Mouse (Mus musculus) frontal cortex, adult (tissue): ENCODE results near the gene Cysrt1.

Source experiments
- ATAC-seq: cut with Nextera tagmentation; 2 replicates; pipeline ENCODE4 v1.9.2; 2017; ENCODE audit warnings: mild to moderate bottlenecking, moderate library complexity, mixed read lengths; ENCODE audit not compliant: low TSS enrichment

Gene Cysrt1

GRCm38 (mm10) chr2:25242101-25242506 lies at the start of gene Cysrt1, which contains the start of gene Rnf208:
Gene Cysrt1 (minus strand): TSS chr2:25242452.
Gene Rnf208 (plus strand): TSS chr2:25242255.
- peak; percentile 21 for ATAC-seq

GRCm38 (mm10) chr2:25291184-25292053 lies 49.2 kb upstream of the Cysrt1 start:
- ATAC-seq: no peak

GRCm38 (mm10) chr2:25290816-25291130 lies 48.5 kb upstream of the Cysrt1 start:
- ATAC-seq: no peak

DNA sequence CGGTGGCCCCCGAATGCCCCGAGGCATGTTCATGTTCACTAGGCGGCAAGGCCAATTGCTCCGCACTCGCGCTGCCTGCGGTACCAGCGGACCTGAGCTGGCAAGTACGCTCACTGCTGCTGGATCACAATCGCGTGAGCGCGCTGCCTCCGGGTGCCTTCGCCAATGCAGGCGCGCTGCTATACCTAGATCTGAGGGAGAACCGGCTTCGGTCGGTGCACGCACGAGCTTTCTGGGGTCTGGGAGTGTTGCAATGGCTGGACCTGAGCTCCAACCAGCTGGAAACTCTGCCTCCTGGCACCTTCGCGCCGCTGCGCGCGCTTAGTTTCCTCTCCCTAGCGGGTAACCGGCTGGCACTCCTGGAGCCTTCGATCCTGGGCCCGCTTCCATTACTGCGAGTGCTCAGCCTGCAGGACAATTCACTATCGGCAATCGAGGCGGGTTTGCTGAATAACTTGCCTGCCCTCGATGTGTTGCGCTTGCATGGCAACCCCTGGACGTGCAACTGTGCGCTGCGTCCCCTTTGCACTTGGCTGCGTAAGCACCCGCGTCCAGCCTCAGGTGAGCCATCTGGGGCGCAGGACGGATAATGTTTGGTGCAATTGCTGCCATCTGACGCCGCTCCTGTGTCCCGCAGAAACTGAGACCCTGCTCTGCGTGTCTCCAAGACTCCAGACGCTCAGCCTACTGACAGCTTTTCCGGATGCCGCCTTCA lies 48.0 kb upstream of the Cysrt1 start:
- peak; percentile 15; the same call in 1 of the 2 replicates for ATAC-seq

DNA sequence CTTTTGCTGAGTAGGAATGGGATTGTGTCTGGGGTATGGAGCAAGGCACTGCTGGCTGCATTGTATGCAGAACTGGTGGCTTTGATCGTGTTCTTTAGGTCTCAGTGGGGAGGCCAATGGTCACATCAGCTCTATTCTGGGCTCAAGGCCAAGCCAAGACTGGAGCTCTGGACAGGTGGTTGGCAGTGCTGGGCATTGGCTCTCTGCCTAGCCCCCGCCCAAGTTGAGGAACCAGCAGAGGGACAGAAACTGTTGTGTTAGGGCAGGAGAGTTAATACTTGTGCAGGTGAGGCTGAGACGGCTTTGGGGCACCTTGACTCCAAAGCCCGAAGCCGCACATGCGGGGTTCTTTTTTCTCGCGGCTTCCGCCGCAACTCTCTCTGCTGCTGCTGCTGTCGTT lies 47.4 kb upstream of the Cysrt1 start, which contains the start of gene Lrrc26:
Gene Lrrc26 (plus strand): TSS at position 265 of the 400 bp plus-strand sequence.
- ATAC-seq: no peak

GRCm38 (mm10) chr2:25288734-25289345 lies 46.6 kb upstream of the Cysrt1 start:
- ATAC-seq: no peak

DNA sequence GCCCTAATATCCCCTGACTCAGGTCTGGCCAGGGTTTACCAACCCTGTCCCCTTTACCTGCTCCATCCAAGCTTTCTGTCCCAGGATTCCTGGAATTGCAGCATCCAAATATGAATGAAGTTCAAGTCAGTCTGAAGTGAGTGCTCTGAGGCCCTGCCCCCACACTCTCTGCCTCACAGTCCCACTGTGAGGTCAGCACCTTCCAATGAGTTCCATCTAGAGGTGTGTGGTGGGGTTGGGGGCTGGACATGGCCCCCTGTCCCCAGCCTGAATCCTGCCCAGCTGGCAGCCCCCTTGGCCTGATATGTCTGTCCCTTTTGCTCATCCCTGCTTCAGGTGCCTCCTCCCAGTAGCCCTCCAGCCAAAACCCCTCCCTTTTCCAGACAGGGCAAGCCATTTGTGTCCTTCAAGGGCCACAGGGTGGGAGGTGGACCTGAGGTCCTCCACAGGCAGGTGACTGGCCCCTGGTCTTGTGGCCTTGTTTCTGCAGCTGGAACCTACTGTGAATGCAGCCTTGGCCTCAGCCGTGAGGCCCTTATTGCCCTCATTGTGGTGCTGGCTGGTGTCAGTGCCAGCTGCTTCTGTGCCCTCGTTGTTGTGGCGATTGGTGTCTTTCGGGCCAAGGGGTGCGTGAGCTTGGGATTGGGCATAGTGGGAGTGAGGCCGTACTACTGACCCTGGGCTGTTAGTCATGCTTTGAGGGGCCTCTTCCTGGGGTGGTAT lies 45.8 kb upstream of the Cysrt1 start, which contains the start of gene Tmem210:
Gene Tmem210 (plus strand): TSS at position 219 of the 723 bp plus-strand sequence.
- no peak for ATAC-seq

DNA sequence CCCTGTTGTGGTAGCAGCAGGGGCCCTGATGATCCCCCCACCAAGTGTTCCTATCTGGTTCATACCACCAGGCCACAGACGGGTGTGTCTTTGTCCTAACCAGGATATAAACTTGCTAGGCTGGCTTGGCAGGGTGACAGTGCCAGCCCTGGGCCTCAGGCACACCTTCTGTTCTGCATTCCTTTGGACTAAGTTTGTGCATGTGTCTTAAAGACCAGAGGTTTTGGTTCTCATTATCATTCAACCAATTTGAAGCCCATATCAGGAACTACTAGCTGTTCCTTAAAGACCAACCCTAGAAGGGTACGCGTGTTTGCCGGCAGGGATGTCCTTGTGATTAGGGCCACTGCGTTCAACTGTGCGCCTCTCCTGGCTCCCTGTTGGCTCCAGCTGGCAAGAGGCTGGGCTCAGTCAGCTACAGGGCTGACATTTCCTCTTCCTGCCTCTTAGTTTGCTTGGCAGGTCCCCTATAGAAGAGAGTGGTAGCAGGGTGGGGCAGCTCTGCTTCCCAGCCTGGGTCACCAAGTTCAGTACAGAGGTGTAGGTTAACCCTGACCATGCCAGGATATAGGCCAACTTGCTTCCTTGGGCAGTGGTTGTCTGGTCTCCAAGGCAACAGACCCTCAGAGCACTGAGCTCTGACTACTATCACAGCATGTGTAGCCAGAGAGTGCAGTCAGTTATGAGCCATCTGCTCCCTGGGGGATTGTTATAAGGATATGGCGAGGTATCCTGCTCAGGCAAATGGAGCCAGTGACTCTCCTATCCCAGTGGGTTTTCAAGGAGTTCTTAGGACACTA lies 44.8 kb upstream of the Cysrt1 start:
- ATAC-seq: no peak

DNA sequence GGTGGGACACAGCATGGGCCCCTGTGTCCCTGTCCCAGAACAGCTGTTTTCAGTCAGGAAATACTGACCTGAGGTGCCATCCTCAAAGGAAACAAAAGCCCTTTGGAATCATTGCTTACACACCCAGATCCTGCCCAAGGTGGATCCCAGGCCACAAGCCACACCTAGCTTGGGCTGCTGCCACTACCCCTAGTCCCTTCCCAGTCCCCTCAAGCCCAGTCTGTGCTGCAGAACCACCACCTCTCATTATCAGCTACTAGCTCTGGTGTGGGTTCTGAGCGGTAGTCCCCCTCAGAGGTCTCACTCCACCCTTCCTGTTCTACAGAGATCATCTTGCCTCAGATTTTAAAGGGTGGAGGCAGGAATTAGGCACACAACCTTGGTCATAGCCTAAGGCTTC lies 44.1 kb upstream of the Cysrt1 start:
- no peak for ATAC-seq

GRCm38 (mm10) chr2:25285551-25285950 lies 43.3 kb upstream of the Cysrt1 start:
- ATAC-seq: no peak

GRCm38 (mm10) chr2:25278928-25279882 lies 37.0 kb upstream of the Cysrt1 start:
- ATAC-seq: peak; percentile 62; the same call in 1 of the 2 replicates

DNA sequence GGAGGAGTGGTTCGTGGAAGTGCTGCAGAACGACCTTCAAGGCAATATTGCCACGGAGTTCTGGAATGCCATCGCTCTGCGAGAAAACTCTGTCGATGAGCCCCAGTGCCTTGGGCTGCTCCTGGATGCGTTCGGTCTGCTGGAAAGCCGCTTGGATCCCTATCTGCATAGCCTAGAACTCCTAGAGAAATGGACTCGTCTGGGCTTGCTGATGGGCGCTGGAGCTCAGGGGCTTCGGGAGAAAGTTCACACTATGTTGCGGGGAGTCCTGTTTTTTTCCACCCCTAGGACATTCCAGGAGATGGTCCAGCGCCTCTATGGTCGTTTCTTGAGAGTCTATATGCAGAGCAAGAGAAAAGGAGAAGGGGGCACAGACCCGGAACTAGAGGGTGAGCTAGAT lies 30.8 kb upstream of the Cysrt1 start:
- no peak for ATAC-seq

GRCm38 (mm10) chr2:25272515-25272914 lies 30.3 kb upstream of the Cysrt1 start:
- no peak for ATAC-seq

DNA sequence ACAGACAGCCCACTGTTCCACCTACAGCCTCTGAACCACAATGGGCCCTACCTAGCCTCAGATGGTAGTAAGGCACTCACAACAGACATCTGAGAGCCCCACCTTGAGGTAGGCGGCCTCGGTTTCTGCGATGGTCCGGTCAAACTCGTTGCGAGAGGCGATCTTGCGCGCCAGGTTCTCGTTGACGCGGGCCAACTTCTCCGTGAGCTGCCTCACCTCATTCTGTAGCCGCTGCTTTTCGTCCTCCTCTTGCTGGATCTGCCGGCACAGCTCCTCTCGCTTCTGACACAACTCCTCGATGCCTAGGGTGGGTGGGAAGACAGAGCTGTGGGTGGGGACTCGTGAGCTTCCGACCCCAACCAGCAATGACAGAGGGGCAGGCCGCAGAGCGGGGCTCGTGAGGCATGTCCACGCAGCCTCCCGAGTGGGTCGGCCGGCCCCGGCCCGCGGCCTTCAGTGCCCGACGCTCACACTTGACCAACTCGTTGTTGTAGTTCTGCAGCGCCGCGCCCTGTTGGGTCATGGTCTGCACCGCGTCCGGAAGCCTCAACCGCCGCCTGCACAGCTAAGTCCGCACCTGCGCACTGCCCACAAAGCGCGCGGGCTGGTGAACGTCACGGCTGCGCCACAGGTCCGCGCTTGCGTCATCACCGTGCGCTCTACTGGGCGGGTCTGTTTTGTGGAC lies 29.7 kb upstream of the Cysrt1 start, which contains the start of the genes Ssna1 and Anapc2:
Gene Ssna1 (minus strand): TSS at position 612 of the 685 bp plus-strand sequence.
Gene Anapc2 (plus strand): TSS at position 652 of the 685 bp plus-strand sequence.
- ATAC-seq: peak; percentile 83

DNA sequence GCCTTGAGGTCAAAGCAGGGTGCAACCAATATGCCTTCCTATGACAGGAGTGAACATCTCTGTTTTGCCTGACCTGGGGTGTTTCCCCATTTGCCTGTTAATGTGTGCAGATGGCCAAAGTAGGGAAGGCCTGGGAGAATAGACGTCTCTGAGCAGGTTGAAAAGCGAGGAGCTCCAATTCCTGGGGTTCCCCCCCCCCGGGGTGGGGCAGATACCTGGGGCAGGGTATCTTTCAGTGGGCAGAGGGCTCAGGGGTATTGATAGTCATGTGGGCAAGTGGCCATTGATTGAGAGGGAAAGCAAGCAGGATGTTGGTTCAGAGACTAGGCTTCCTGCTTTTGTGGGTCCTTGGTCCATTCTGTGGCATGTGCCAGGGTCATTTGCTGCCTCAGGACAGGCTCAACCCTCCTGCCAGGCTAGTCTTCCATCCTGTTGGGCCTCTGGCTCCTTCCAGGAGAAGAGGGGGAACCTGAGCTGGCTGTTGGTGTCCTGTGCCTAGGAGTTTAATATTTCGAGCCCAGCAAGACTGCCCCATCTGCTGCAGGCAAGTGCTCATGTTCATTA lies 25.6 kb upstream of the Cysrt1 start:
- no peak for ATAC-seq

GRCm38 (mm10) chr2:25267241-25267640 lies 25.0 kb upstream of the Cysrt1 start:
- 0 out of 2 replicates have a peak, but pooled peaks have one; percentile 10 for ATAC-seq

- ATAC-seq: no peak
These were observed 24.5 kb upstream of the Cysrt1 start for GRCm38 (mm10) chr2:25266720-25267119.

GRCm38 (mm10) chr2:25265897-25266656 lies 23.8 kb upstream of the Cysrt1 start:
- no peak for ATAC-seq
